Mouse (Mus musculus): Measurements from ENCODE around the gene 4930519P11Rik. TPM values are rescaled to one million over a fixed set of nuclear protein-coding genes. Genes with fewer than 3 reads are reported as not detected.

4930519P11Rik gene
- polyA plus RNA-seq, 1 experiment from 2014 or later: not detected

DNA sequence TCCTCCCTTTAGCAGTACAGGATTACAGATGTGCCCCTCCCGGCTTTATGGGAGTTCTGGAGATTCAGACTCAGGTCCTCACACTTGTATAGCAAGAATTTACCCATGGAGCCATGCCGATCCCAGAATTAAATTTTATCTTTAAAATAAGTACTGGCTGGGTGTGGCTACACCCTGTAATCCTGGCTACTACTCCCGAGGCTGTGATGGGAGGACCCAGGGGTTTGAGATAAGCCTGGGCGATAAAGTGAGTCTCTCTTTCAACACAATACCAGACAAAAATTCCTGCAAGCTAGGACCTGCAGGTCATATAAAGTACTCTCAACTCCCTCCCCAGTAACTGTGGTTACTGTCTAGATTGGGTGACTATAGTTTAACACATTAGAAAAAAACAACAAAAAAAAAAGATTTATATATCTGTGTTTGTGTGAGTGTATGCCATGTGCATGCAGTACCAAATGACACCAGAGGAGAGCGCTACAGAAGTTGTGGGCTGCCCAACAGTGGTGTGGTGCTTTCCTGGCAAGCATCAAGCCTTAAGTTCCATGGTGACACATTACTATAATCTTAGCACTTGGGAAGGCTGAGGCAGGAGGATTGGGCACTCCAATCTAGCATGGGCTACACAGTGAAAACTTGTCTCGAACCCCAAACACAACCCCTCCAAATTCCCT lies 29.6 kb upstream of the 4930519P11Rik start:
- Histone ChIP-seq H3K9me3 (peaks cover 8% of the 10 kb centered on the region), H3K4me3 (no peak overlapping the region), H3K36me3 (peaks cover 69% of the 10 kb centered on the region), H3K4me1 (replicated peaks) (0 out of 2 replicates have a peak, but pooled peaks cover 5% of the 10 kb centered on the region), H3K27me3 (ENCODE audit: insufficient read depth, poor library complexity, severe bottlenecking) (no peaks in the 10 kb centered on the region), H3K27ac (no peak overlapping the region)
- no peak for DNase-seq (ENCODE audit: low spot score)
- WGBS: 92% methylated on average over 6 of the region's 6 CpGs

DNA sequence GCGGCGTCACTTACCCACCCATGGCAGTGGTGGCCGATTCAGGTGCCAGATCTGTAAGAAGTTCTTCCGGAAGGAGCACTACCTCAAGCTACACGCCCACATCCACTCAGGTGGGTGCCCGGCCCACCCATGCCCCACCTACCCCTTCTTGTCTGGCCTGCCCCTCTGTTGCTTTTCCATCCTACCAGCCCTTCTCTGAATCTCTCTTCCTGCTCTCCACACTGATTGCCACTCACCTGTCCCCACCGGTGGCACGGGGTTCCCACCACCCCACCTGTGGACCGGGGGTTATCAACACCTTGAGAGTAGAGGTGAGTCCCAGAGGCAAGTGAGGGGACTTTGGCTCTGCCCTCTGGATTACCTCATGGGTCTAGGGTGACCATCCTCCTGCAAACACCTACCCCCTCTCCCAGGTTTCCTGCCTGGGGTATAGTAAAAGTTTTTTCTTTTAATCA lies 28.8 kb upstream of the 4930519P11Rik start:
- H3K4me1 ChIP-seq (replicated peaks): 0 out of 2 replicates have a peak, but pooled peaks cover 5% of the 10 kb centered on the region
- H3K27me3 ChIP-seq (ENCODE audit: insufficient read depth, poor library complexity, severe bottlenecking): no peaks in the 10 kb centered on the region
- 92% methylated on average over 9 of the region's 9 CpGs for WGBS
- peaks cover 8% of the 10 kb centered on the region for H3K9me3 ChIP-seq
- H3K36me3 ChIP-seq: peaks cover 77% of the 10 kb centered on the region
- no peak for DNase-seq (ENCODE audit: low spot score)
- no peak overlapping the region for H3K4me3 ChIP-seq
- no peak overlapping the region for H3K27ac ChIP-seq

DNA sequence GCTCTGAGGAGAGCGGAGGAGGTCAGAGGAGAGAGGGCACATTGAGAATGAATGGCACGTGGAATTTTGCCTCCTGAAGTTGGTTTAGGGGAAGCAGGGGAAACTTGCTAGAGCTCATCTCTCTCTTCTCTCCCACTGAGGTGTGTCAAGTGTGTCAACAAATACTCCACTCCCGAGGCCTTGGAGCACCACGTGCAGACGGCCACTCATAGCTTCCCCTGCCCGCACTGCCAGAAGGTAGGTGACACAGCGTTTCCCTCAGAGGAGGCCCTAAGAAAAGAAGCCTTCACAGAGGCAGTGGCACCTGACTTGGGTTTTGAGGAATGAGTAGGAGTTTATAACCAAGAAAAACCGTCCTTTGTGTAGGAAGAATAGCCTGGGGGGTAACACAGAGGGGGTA lies 27.9 kb upstream of the 4930519P11Rik start:
- Histone ChIP-seq H3K4me3 (no peak overlapping the region), H3K27ac (no peak overlapping the region), H3K4me1 (replicated peaks) (0 out of 2 replicates have a peak, but pooled peaks cover 5% of the 10 kb centered on the region), H3K36me3 (peaks cover 80% of the 10 kb centered on the region), H3K9me3 (peaks cover 8% of the 10 kb centered on the region), H3K27me3 (ENCODE audit: insufficient read depth, poor library complexity, severe bottlenecking) (no peaks in the 10 kb centered on the region)
- no peak for DNase-seq (ENCODE audit: low spot score)
- WGBS: 74% methylated on average over 8 of the region's 8 CpGs

DNA sequence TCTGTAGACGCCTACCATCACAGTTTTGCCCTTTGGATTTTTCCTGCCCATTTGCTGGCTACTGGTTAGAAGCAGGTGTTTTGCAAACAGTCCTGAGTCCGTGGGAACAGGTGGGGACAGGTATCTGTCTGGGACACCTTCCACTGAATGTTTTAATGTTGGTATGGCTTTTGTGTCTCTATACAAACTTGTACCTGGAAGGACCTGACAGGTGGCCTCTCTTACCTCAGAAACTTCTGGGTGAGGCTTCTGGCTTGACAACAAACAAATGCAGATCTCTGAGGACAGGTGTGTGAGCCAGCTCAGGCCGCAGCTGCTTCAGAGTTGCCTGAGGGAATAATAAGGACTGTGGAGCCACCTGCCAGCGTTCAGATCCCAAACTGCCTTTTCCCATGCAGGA lies 25.9 kb upstream of the 4930519P11Rik start:
- Histone ChIP-seq H3K27me3 (ENCODE audit: insufficient read depth, poor library complexity, severe bottlenecking) (no peaks in the 10 kb centered on the region), H3K36me3 (peaks cover 75% of the 10 kb centered on the region), H3K4me3 (no peak overlapping the region), H3K4me1 (replicated peaks) (0 out of 2 replicates have a peak, but pooled peaks cover 5% of the 10 kb centered on the region), H3K27ac (no peak overlapping the region), H3K9me3 (peaks cover 8% of the 10 kb centered on the region)
- DNase-seq (ENCODE audit: low spot score): no peak
- WGBS: 95% methylated on average over 4 of the region's 4 CpGs

DNA sequence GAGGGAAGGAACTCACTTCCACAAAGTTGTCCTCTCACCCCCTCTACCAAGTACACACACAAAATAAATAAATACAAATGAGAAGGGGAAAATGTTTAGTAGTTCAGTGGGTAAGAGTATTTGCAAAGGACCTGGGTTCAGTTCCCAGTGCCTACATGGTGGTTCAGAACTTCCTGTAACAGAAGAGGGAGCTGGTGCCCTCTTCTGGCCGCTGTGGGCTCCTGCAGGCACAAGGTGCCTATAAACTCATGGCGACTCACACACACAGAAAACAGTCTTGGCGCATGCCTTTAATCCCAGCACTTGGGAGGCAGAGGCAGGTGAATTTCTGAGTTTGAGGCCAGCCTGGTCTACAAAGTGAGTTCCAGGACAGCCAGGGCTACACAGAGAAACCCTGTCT lies 25.3 kb upstream of the 4930519P11Rik start:
- Histone ChIP-seq H3K4me1 (replicated peaks) (0 out of 2 replicates have a peak, but pooled peaks cover 5% of the 10 kb centered on the region), H3K9me3 (peaks cover 8% of the 10 kb centered on the region), H3K36me3 (peaks cover 73% of the 10 kb centered on the region), H3K4me3 (no peak overlapping the region), H3K27ac (no peak overlapping the region), H3K27me3 (ENCODE audit: insufficient read depth, poor library complexity, severe bottlenecking) (no peaks in the 10 kb centered on the region)
- DNase-seq (ENCODE audit: low spot score): no peak
- WGBS: 96% methylated on average over 3 of the region's 3 CpGs

DNA sequence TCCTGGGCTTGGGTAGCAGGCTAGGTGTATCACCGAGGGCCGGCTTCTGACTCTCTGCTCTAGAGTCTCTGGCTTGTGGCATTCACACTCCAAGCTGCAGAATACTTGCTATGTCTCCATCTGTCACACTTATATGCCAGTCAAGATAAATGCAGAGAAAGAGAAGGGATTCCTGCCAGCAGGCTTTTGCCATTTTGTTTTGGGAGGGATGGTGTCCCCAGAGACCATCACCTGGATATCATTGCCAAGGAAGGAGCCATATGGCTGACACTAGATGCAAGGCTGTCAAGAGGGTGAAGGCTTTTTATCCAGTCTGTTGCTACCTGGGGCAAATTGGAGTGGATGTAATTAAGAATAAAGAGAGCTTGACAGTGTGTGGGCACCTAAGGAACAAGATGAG lies 22.6 kb upstream of the 4930519P11Rik start:
- DNase-seq (ENCODE audit: low spot score): no peak
- peaks cover 66% of the 10 kb centered on the region for H3K36me3 ChIP-seq
- H3K9me3 ChIP-seq: peaks cover 8% of the 10 kb centered on the region
- no peaks in the 10 kb centered on the region for H3K27me3 ChIP-seq (ENCODE audit: insufficient read depth, poor library complexity, severe bottlenecking)
- no peak overlapping the region for H3K27ac ChIP-seq
- no peak overlapping the region for H3K4me3 ChIP-seq
- H3K4me1 ChIP-seq (replicated peaks): 0 out of 2 replicates have a peak, but pooled peaks cover under 1% of the 10 kb centered on the region
- WGBS: 95% methylated on average over 2 of the region's 2 CpGs

DNA sequence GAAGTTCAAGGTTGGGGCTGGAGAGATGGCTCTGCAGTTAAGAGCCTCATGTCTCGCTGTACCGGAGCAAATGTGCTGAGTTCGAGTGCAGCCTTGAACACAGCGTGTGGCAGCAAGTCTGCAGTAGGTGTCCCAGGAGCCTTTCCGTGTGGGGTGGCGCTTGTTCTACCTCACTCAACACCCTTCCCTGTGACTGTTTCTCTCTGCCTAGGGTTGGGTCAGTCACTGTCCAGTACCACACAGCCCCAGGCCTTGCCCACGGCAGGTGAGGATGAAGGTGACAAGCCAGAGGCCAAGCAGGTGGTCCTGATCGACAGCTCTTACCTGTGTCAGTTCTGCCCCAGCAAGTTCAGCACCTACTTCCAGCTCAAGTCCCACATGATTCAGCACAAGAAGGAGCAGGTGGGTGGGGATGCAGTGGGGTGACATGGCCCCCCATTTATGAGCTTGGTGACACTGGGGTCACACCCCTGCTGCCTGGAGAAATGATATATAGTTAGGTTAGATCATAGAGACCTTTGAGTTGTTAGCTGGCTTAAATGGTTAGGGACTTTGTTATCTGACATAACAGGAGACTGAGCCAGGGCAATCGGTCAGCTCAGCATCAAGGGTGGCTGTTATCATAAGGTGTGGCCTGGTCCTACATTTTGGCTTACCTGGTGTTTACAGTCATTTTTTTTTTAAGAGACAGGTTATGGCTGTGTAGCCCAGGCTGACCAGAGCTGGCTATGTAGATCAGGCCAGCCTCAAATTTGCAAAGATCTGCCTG lies 20.8 kb upstream of the 4930519P11Rik start:
- Histone ChIP-seq H3K36me3 (peaks cover 76% of the 10 kb centered on the region), H3K27ac (no peak overlapping the region), H3K4me1 (replicated peaks) (no peaks in the 10 kb centered on the region), H3K9me3 (peaks cover 8% of the 10 kb centered on the region), H3K27me3 (ENCODE audit: insufficient read depth, poor library complexity, severe bottlenecking) (no peaks in the 10 kb centered on the region), H3K4me3 (no peak overlapping the region)
- DNase-seq (ENCODE audit: low spot score): no peak
- 91% methylated on average over 9 of the region's 9 CpGs for WGBS

DNA sequence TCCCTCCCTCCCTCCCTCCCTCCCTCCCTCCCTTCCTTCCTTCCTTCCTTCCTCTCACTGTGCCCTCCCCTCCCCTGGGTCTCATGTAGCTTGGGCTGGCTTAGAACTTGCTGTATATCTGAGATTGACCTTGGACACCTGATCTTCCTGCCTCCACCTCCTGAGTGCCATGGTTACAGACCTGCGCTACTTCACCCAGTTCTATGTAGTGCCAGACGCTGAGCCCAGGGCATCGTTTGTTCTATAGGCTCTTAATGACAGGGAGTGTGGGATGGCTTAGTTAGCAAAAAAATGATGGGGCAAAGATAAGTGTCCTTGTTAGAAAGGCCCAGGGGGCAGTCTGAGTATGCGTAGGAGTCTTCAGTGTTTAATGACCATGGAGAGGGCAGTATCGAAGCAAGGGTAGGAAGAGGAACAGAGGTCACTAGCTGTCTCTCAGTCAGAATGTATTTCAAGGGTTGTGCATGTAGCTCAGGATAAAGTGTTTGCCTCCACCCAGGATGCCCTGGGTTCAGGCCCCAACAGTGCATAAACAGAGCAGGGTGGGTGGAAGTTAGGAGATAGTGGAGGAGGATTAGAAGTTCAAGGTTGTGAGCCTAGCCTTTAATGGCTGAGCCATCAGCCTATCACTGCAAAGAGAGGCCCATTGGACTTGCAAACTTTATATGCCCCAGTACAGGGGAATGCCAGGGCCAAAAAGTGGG lies 20.0 kb upstream of the 4930519P11Rik start:
- Histone ChIP-seq H3K36me3 (peaks cover 76% of the 10 kb centered on the region), H3K4me1 (replicated peaks) (no peaks in the 10 kb centered on the region), H3K27ac (no peak overlapping the region), H3K4me3 (no peak overlapping the region), H3K27me3 (ENCODE audit: insufficient read depth, poor library complexity, severe bottlenecking) (no peaks in the 10 kb centered on the region), H3K9me3 (peaks cover 4% of the 10 kb centered on the region)
- WGBS: 86% methylated on average over 5 of the region's 5 CpGs
- DNase-seq (ENCODE audit: low spot score): no peak

DNA sequence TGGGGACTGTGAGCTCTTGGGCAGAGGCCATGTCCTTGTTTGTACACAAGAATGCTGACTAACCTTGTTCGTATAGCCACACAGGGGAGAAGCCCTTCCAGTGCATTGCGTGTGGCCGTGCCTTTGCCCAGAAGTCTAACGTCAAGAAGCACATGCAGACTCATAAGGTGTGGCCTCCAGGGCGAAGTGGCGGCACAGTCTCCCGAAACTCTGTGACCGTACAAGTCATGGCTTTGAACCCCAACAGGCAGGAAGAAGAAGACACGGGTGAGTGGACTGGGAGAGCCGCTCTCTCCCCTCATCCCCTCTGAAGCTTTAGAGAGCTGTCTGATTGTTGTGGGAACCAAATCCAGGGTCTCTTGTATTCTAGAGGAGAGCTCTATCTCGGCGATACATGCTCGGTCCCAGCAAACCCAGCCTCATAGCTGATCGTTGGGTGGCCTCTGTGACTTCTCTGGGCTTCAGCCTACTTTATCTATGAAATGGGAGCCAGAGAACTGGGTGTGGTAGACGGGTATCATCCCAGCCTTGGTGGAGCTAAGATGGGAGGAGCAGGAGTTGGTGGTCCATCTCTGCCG lies 19.1 kb upstream of the 4930519P11Rik start:
- Histone ChIP-seq H3K4me3 (peak overlapping the region; percentile 4; the same call in 1 of the 2 replicates), H3K36me3 (peaks cover 72% of the 10 kb centered on the region), H3K4me1 (replicated peaks) (no peaks in the 10 kb centered on the region), H3K27me3 (ENCODE audit: insufficient read depth, poor library complexity, severe bottlenecking) (no peaks in the 10 kb centered on the region), H3K9me3 (no peaks in the 10 kb centered on the region), H3K27ac (peak overlapping the region; percentile 59; the same call in 1 of the 2 replicates)
- WGBS: 91% methylated on average over 16 of the region's 16 CpGs
- DNase-seq (ENCODE audit: low spot score): no peak

DNA sequence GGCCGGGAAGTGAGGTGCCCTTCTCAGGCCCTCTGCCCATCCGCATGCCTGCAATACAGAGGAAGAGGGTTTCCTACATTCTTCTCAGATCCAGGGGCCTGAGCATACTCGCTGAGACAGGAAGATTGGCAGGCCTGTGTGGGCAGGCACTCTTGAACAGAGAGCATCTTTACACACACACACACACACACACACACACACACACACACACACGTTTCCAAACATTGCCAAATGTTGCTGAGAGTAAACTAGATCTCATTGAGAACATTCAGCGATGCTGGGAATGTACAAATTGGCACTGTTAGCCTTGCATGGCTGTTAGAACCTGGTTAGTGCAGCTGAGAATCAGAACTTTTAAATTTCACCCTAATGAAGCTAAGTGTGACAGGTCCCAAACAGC lies 17.3 kb upstream of the 4930519P11Rik start:
- no peak for DNase-seq (ENCODE audit: low spot score)
- Histone ChIP-seq H3K27ac (no peak overlapping the region), H3K27me3 (ENCODE audit: insufficient read depth, poor library complexity, severe bottlenecking) (no peaks in the 10 kb centered on the region), H3K36me3 (peaks cover 68% of the 10 kb centered on the region), H3K4me1 (replicated peaks) (no peaks in the 10 kb centered on the region), H3K4me3 (no peak overlapping the region), H3K9me3 (no peaks in the 10 kb centered on the region)
- 82% methylated on average over 5 of the region's 5 CpGs for WGBS

DNA sequence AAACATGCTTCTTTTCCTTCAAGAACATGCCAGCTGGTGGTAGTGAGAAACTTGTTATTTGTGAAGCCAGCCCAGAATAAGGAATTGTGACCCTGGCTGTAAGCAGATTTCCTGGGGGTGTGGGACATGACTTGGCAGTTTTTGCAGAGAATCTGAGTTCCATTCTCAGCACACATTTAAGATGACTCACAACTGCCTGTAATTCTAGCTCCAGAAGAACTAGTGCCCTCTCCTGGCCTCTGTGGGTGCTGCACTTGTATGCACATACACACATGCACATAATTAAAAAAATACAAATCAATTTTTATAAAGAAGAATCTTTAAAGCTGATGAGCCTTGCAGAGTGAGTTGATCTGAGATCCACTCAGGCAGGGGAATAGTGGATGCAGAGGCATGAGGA lies 10.9 kb upstream of the 4930519P11Rik start:
- Histone ChIP-seq H3K4me1 (replicated peaks) (0 out of 2 replicates have a peak, but pooled peaks cover 2% of the 10 kb centered on the region), H3K4me3 (no peak overlapping the region), H3K27ac (no peak overlapping the region), H3K36me3 (peaks cover 68% of the 10 kb centered on the region), H3K27me3 (ENCODE audit: insufficient read depth, poor library complexity, severe bottlenecking) (no peaks in the 10 kb centered on the region), H3K9me3 (peaks cover 7% of the 10 kb centered on the region; the same call in 1 of the 2 replicates)
- no peak for DNase-seq (ENCODE audit: low spot score)

DNA sequence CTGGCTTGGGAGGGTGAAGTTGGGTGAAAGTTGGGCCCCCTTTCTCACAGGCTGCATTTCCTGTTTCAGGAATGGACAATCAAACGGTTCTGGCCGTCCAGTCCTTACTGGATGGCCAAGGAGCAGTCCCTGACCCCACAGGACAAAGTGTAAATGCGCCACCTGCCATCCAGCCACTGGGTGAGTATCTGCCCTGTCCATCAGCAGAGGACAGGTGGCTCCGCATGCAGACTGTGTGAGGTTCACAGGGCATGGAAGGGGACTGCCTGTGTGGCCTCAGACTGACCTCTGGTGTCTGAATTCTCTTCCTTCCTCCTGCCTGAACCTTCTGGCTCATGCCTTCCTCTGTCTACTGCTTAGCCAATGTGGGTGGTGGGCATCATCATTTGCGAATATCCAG lies 8.4 kb upstream of the 4930519P11Rik start:
- Histone ChIP-seq H3K4me3 (no peak overlapping the region), H3K36me3 (peaks cover 60% of the 10 kb centered on the region), H3K4me1 (replicated peaks) (0 out of 2 replicates have a peak, but pooled peaks cover 2% of the 10 kb centered on the region), H3K27ac (no peak overlapping the region), H3K9me3 (peaks cover 7% of the 10 kb centered on the region; the same call in 1 of the 2 replicates), H3K27me3 (ENCODE audit: insufficient read depth, poor library complexity, severe bottlenecking) (no peaks in the 10 kb centered on the region)
- no peak for DNase-seq (ENCODE audit: low spot score)
- WGBS: 86% methylated on average over 5 of the region's 5 CpGs

Measured in hindbrain, embryonic 10.5 days (tissue).